Mouse (Mus musculus) stomach, embryonic 16.5 days (tissue): ENCODE data around the gene Igsf21. TPM values are rescaled to one million over a fixed set of nuclear protein-coding genes. Genes with fewer than 3 reads are reported as not detected.

ENCODE experiments used
- ATAC-seq: fragments of 200-750 bp; cut with Nextera tagmentation; 2 replicates; pipeline ENCODE4 v1.8.0; 2017; ENCODE audit warnings: moderate number of reproducible peaks, moderate TSS enrichment; ENCODE audit not compliant: insufficient read depth, low FRiP score
- H3K27ac ChIP-seq: fragments of 300-500 bp; sonication (generic); 2 replicates; pipeline ENCODE4 v1.5.1; 2014; ENCODE audit warnings: low read length
- H3K27me3 ChIP-seq: fragments of 300-500 bp; sonication (generic); 2 replicates; pipeline ENCODE4 v1.6.1; 2014; ENCODE audit warnings: low read length, control low read depth, mixed read lengths; ENCODE audit not compliant: control insufficient read depth, insufficient read depth
- H3K36me3 ChIP-seq: fragments of 300-500 bp; sonication (generic); 2 replicates; pipeline ENCODE4 v1.6.1; 2014; ENCODE audit warnings: low read length; ENCODE audit not compliant: control insufficient read depth, insufficient read depth
- H3K4me1 ChIP-seq: fragments of 300-500 bp; sonication (generic); 2 replicates; pipeline ENCODE4 v1.6.1; 2014; ENCODE audit warnings: low read length, control low read depth, mixed read lengths; ENCODE audit not compliant: control insufficient read depth, insufficient read depth
- H3K4me2 ChIP-seq: fragments of 300-500 bp; sonication (generic); 2 replicates; pipeline ENCODE4 v1.6.1; 2014; ENCODE audit warnings: low read depth, low read length, mixed read lengths
- H3K4me3 ChIP-seq: fragments of 300-500 bp; sonication (generic); replicated peaks from 2 replicates; pipeline ENCODE4 v1.5.1; 2014; ENCODE audit warnings: mild to moderate bottlenecking, low read length
- H3K9ac ChIP-seq: fragments of 300-500 bp; sonication (generic); 2 replicates; pipeline ENCODE4 v1.6.1; 2014; ENCODE audit warnings: low read length
- H3K9me3 ChIP-seq: fragments of 300-500 bp; sonication (generic); replicated peaks from 2 replicates; pipeline ENCODE4 v1.6.1; 2016; ENCODE audit warnings: low read length, control low read depth; ENCODE audit not compliant: control insufficient read depth
- WGBS: fragments of 180-500 bp; shearing (Covaris S2); extraction: QIAGEN DNeasy Blood & Tissue Kit; methylation state at CpG from one replicate; pipeline ENCODE4 v1.1.7; 2014; 5-methylcytosine and 5-hydroxymethylcytosine counted together
- polyA plus RNA-seq: library from polyadenylated mRNA; unstranded; fragments of >200 nt; fragmentation: Nextera tagmentation; extraction: Ambion mirVana; gene quantifications from 2 replicates; pipeline ENCODE4 v1.2.1, GENCODE M21; 2015

Igsf21 gene
- 1.3 and 1.5 TPM in 2 replicates for polyA plus RNA-seq

GRCm38 (mm10) chr4:140246180-140247005, at the start of gene Igsf21:
Gene Igsf21, minus strand, starts transcription at chr4:140246784.
- Histone ChIP-seq H3K9me3 (no peaks in the 10 kb centered on the region), H3K4me3 (peak within 1 kb of the TSS; percentile 23), H3K27ac (no peak within 1 kb of the TSS), H3K36me3 (no peaks in the 10 kb centered on the region), H3K4me2 (peak within 1 kb of the TSS; percentile 36), H3K27me3 (peaks cover 74% of the 10 kb centered on the region), H3K4me1 (no peaks in the 10 kb centered on the region), H3K9ac (no peak within 1 kb of the TSS)
- WGBS = under 1% methylated on average over 82 of the region's 90 CpGs
- ATAC-seq = no peak

DNA sequence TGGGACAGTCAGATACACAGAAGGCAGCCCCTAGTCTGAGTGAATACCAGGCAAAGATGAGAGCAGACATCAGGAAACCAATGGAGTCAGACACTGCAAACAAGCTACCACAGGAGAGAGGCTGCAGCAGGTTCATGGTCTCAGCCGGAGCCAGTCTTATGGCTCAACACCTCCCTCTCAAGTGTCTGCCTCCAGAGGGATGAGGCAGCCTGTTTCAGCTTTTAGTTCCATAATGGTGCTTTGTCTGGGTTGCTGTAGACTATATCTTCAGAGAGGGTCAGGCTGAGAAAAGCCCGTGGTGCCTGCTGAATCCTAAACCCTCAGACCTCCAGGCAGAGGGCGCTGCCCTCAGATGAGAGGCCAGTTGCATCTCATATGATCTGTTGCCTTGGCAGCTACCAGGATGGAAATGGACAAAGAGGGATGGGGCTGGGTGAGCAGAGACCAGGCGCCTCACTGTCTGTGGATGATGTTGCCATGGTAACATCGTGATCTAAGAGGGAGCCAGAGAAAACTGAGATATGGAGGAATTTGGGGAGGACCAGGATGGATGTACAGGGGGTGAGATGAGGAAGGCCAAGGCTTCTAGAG, 39.2 kb upstream of the Igsf21 start:
- H3K36me3 ChIP-seq = no peaks in the 10 kb centered on the region
- no peak overlapping the region for H3K9ac ChIP-seq
- H3K27me3 ChIP-seq = no peaks in the 10 kb centered on the region
- H3K4me1 ChIP-seq = no peaks in the 10 kb centered on the region
- no peak overlapping the region for H3K4me3 ChIP-seq
- H3K27ac ChIP-seq = no peak overlapping the region
- H3K4me2 ChIP-seq = no peak overlapping the region
- WGBS = 79% methylated on average over 5 of the region's 5 CpGs
- no peak for ATAC-seq
- no peaks in the 10 kb centered on the region for H3K9me3 ChIP-seq

GRCm38 (mm10) chr4:140283398-140283797, 36.8 kb upstream of the Igsf21 start:
- Histone ChIP-seq H3K9me3 (no peaks in the 10 kb centered on the region), H3K4me3 (no peak overlapping the region), H3K4me1 (no peaks in the 10 kb centered on the region), H3K36me3 (no peaks in the 10 kb centered on the region), H3K27ac (no peak overlapping the region), H3K9ac (no peak overlapping the region), H3K27me3 (no peaks in the 10 kb centered on the region), H3K4me2 (no peak overlapping the region)
- ATAC-seq = no peak
- WGBS = 3% methylated on average over 2 of the region's 2 CpGs

DNA sequence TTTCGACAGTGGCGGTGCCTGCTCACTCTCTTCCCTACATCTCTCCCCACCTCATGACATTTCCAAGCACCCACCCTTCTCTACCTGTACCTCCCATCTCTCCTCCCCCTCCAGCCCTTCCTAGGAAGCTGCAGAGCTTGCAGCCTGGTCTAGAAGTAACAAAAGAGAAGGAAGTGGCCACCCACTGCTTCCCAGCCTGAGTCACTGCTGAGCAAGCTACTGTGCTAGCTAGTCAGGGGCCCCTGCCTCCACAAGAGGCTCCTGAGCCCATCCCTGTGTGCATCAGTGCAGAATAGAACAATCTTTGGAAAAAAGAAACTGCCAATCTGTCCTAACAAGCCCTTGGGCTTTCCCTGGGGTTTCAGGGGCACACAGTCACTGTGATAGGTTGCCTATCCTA, 31.7 kb upstream of the Igsf21 start:
- H3K4me1 ChIP-seq = no peaks in the 10 kb centered on the region
- no peak overlapping the region for H3K4me3 ChIP-seq
- no peak overlapping the region for H3K4me2 ChIP-seq
- H3K27ac ChIP-seq = no peak overlapping the region
- 93% methylated on average over 2 of the region's 2 CpGs for WGBS
- ATAC-seq = no peak
- no peaks in the 10 kb centered on the region for H3K27me3 ChIP-seq
- 0 out of 2 replicates have a peak, but pooled peaks cover under 1% of the 10 kb centered on the region for H3K9me3 ChIP-seq
- H3K36me3 ChIP-seq = no peaks in the 10 kb centered on the region
- H3K9ac ChIP-seq = no peak overlapping the region

DNA sequence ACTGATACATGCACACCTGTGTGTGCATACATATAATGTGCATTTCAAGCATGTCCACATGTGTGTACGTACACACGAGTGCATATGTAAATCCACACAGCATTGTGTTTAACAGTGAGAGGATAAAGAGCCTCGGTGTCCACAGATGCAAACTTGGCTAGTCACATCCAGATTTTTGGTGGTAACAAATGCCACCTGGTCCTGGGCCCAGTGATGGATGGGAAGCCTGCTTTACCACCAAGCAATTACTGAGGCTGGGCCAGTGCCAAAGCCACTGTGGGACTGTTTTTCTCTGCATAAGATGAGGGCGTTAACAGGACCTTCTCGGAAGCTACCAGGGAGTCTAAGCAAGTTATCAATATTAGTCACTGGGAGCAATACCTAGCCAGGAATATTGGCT, 25.3 kb upstream of the Igsf21 start:
- H3K4me1 ChIP-seq = no peaks in the 10 kb centered on the region
- no peak overlapping the region for H3K4me3 ChIP-seq
- H3K27ac ChIP-seq = no peak overlapping the region
- H3K9me3 ChIP-seq = 0 out of 2 replicates have a peak, but pooled peaks cover 3% of the 10 kb centered on the region
- no peaks in the 10 kb centered on the region for H3K36me3 ChIP-seq
- no peak overlapping the region for H3K4me2 ChIP-seq
- ATAC-seq = no peak
- 83% methylated on average over 5 of the region's 5 CpGs for WGBS
- H3K27me3 ChIP-seq = no peaks in the 10 kb centered on the region
- H3K9ac ChIP-seq = no peak overlapping the region

DNA sequence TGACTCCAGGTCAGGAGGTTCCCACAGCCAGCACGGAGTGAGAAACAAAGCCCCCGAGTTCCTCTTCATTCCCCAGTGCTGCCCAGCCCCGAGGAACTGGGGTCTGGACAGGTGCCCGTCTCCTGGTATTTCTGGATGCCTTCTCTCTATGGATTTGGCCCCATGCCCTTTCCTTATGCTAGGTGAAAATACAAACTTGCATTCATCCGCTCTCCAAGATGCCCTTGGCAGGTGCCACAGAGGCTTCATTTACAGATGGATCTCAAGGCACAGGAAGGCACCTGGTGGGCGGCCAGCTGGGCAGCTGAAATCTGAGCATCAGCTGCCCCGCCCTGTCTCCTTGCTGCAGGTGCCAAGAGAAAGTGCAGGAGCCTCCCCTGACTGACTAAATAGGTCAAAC, 23.9 kb upstream of the Igsf21 start:
- H3K9ac ChIP-seq = no peak overlapping the region
- no peaks in the 10 kb centered on the region for H3K4me1 ChIP-seq
- H3K36me3 ChIP-seq = no peaks in the 10 kb centered on the region
- H3K9me3 ChIP-seq = 0 out of 2 replicates have a peak, but pooled peaks cover 3% of the 10 kb centered on the region
- H3K27me3 ChIP-seq = no peaks in the 10 kb centered on the region
- no peak for ATAC-seq
- H3K4me2 ChIP-seq = no peak overlapping the region
- no peak overlapping the region for H3K4me3 ChIP-seq
- no peak overlapping the region for H3K27ac ChIP-seq
- WGBS = 63% methylated on average over 7 of the region's 7 CpGs

DNA sequence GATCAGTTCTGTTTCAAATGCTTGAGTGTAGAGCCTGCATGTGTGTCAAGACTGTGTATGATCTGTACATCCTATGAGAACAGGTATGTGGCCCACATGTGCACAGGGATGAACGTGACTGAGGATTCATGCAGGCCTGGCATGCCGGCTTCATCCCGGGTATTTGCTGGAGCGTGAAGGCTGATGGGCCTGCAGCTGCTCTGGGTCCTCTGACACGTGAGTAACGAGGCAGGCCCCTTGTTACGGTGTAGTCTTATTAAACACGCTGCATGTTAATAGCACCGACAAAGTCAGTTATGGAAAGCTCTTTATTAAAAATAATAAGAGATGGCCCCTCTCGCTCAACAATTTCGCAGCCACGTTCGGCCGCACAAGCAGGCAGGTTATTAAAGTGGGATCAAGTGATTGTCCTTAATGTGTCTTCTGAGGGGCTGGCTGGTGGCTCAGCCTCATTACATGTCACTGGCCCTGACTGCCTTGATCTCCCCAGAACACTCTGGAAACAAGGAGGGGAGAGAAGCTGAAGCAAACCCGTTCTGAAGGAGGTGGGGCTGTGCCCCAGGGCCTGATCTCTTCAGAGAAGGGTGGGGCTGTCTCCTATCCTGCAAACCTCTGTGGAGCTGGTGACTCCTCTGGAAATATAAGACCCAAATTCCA, 22.7 kb upstream of the Igsf21 start:
- H3K9me3 ChIP-seq = 0 out of 2 replicates have a peak, but pooled peaks cover 3% of the 10 kb centered on the region
- ATAC-seq = no peak
- no peak overlapping the region for H3K27ac ChIP-seq
- 88% methylated on average over 15 of the region's 15 CpGs for WGBS
- H3K4me1 ChIP-seq = no peaks in the 10 kb centered on the region
- H3K4me2 ChIP-seq = no peak overlapping the region
- H3K36me3 ChIP-seq = no peaks in the 10 kb centered on the region
- H3K4me3 ChIP-seq = no peak overlapping the region
- no peaks in the 10 kb centered on the region for H3K27me3 ChIP-seq
- H3K9ac ChIP-seq = no peak overlapping the region

DNA sequence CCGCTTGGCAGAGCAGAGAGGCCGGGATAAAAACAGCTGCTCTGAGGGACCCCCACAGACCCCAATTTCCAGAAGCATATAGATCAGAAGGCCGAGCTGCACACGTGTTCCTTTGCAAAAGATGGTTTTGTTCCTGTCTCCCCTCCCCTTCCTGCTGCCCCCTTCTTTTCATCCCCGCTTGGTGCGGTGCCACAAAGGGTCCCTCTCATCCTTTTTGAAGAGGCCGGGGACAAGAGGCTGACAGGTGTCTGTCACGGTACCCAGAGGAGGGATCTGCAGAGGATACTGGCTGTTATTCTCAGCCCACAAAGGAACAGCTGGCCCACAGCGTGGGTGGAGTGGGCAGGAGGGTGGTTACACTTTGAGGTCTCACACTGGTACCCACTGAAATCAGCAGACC, 21.3 kb upstream of the Igsf21 start:
- ATAC-seq = no peak
- H3K27ac ChIP-seq = no peak overlapping the region
- 76% methylated on average over 9 of the region's 9 CpGs for WGBS
- H3K9me3 ChIP-seq = no peaks in the 10 kb centered on the region
- no peaks in the 10 kb centered on the region for H3K36me3 ChIP-seq
- no peak overlapping the region for H3K4me3 ChIP-seq
- H3K9ac ChIP-seq = no peak overlapping the region
- H3K27me3 ChIP-seq = no peaks in the 10 kb centered on the region
- no peak overlapping the region for H3K4me2 ChIP-seq
- no peaks in the 10 kb centered on the region for H3K4me1 ChIP-seq

DNA sequence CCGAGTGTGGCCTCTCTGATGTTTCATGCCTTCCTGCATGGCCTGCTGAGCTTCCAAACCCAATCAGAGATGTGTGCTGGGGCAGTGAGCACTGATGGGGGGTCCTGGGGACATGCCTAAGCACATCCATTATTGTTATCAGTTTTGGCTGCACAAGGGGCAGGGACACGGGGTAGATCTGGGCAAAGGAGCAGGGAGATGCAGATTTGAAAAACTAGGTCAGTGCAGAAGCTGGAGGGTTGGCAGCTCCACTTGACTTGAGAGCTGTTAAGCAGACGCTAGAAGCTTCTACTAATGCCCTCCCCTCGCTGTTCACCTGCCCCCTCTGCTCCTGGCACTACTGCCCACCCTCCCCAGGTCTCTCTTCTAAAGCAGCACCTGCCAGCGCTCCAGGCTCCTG, 20.5 kb upstream of the Igsf21 start:
- Histone ChIP-seq H3K36me3 (no peaks in the 10 kb centered on the region), H3K27ac (no peak overlapping the region), H3K27me3 (no peaks in the 10 kb centered on the region), H3K9ac (no peak overlapping the region), H3K4me1 (no peaks in the 10 kb centered on the region), H3K4me2 (no peak overlapping the region), H3K4me3 (no peak overlapping the region), H3K9me3 (no peaks in the 10 kb centered on the region)
- WGBS = 68% methylated on average over 5 of the region's 5 CpGs
- no peak for ATAC-seq
